Mouse (Mus musculus) heart, embryonic 10.5 days (tissue): ENCODE measurements around the gene Rbfox1. TPM values are rescaled to one million over a fixed set of nuclear protein-coding genes. Genes with fewer than 3 reads are reported as not detected.

Experiments
- DNase-seq: peaks from one replicate; pipeline ENCODE4 v3.0.0-alpha.2; 2017; ENCODE audit warnings: low spot score
- H3K27ac ChIP-seq: fragments of 300-500 bp; sonication (generic); 2 replicates; pipeline ENCODE4 v1.5.1; 2016; ENCODE audit warnings: mild to moderate bottlenecking
- H3K27me3 ChIP-seq: fragments of 300-500 bp; sonication (generic); 2 replicates; pipeline ENCODE4 v1.6.1; 2016; ENCODE audit warnings: mild to moderate bottlenecking; ENCODE audit not compliant: poor library complexity, insufficient read depth, severe bottlenecking
- H3K36me3 ChIP-seq: fragments of 300-500 bp; sonication (generic); 2 replicates; pipeline ENCODE4 v1.6.1; 2016; ENCODE audit warnings: mild to moderate bottlenecking, moderate library complexity
- H3K4me1 ChIP-seq: fragments of 300-500 bp; sonication (generic); 2 replicates; pipeline ENCODE4 v1.6.1; 2016; ENCODE audit warnings: mild to moderate bottlenecking
- H3K4me3 ChIP-seq: fragments of 300-500 bp; sonication (generic); 2 replicates; pipeline ENCODE4 v1.5.1; 2016; ENCODE audit warnings: mild to moderate bottlenecking, moderate library complexity
- H3K9me3 ChIP-seq: fragments of 300-500 bp; sonication (generic); 2 replicates; pipeline ENCODE4 v1.6.1; 2016; ENCODE audit warnings: mild to moderate bottlenecking, moderate library complexity
- WGBS: fragments of 180-500 bp; shearing (Covaris S2); methylation state at CpG from one replicate; pipeline ENCODE4 v1.1.7; 2016; 5-methylcytosine and 5-hydroxymethylcytosine counted together
- polyA plus RNA-seq: library from polyadenylated mRNA; unstranded; fragments of >200 nt; fragmentation: Nextera tagmentation; extraction: Ambion mirVana; gene quantifications from 2 replicates; pipeline ENCODE4 v1.2.1, GENCODE M21; 2016

Rbfox1 gene
- polyA plus RNA-seq, 1 experiment from 2014 or later = 2.8 TPM

DNA sequence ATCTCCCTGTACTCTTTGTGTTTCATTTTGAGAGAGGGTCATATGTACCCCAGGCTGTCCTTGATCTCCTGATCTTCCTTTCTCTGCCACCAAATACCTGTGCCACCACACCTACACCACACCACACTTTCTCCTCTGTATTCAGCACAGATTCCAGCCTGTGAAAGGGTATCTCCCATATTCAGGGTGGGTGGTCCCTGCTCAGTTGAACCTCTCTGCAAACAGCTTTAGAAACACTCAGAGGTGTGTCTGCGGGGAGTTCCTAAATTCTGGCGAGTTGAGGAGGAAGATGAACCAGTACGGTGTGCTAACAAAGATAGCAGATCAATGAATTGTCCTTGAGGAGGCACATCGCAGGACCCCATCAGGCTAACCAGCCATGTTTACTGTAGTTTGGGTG, 1572.4 kb downstream of the Rbfox1 start:
- Histone ChIP-seq H3K27me3 (no peaks in the 10 kb centered on the region), H3K9me3 (no peaks in the 10 kb centered on the region), H3K4me3 (no peak overlapping the region), H3K4me1 (no peaks in the 10 kb centered on the region), H3K27ac (no peak overlapping the region), H3K36me3 (no peaks in the 10 kb centered on the region)
- no peak for DNase-seq
- 80% methylated on average over 4 of the region's 4 CpGs for WGBS
